Comparison of ENCODE assay signal across 8 mouse cellular contexts in the genomic region with DNA sequence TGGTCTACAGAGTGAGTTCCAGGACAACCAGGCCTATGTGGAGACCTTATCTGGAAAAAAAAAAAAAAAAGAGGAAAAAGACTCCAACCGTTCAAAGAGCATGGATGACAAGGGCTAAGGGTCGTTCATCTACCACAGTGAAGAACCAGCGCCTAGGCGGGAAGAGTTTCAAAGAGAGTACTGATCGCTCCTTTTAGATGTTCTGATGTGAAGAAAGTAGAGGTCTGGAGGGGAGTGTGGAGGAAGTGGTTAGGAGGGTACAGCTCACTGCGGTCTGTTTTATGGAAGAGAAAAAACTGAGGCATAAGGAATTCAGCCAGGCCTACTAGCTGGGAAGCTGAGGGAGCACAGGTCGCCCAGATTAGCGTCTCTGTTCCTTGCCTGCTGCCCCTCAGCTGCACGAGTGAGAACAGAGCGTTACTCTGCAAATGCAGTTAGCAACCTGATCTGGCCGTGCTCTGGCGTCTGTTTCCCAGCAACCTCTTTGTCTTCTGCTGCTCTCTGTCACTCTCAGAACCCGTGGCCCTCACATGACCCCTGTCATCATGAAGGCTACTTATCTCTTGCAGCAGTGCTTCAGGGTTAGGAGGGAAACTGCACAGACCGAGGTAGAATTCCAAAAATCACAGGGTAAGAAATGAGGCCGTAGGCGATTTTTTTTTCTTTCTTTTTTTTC. TPM values are rescaled to one million over a fixed set of nuclear protein-coding genes. Genes with fewer than 3 reads are reported as not detected.
A peak's percentile ranks its signal among the peaks of the same experiment; 100 is the strongest.
DNase-seq lines count a peak whose midpoint lies in the region; ATAC-seq lines count a peak whose summit lies in the region.

No protein-coding gene starts in this region.

- 0 out of 2 replicates have a peak, but pooled peaks cover 2% of the 10 kb centered on the region for H3K9me3 ChIP-seq in heart, embryonic 15.5 days (replicated peaks)

- H3K27me3 ChIP-seq in heart, embryonic 15.5 days: no peaks in the 10 kb centered on the region

- WGBS in heart, embryonic 15.5 days: 12% methylated on average over 16 of the region's 16 CpGs

- H3K27ac ChIP-seq in heart, embryonic 15.5 days: peak overlapping the region; percentile 83

- peak; percentile 86 for ATAC-seq in heart, embryonic 15.5 days (replicated peaks; ENCODE audit: insufficient number of reproducible peaks, insufficient read depth, low FRiP score, low read depth)
- ATAC-seq in megakaryocyte, adult 5-6 weeks (ENCODE audit: poor library complexity, severe bottlenecking): peak; percentile 40; the same call in 1 of the 2 replicates

- intact Hi-C loops in gastrocnemius, postnatal 36 days (cut with DNase I): no loop called here

- H3K9ac ChIP-seq in heart, embryonic 15.5 days: no peak overlapping the region

- H3K4me3 ChIP-seq in heart, embryonic 15.5 days: no peak overlapping the region

- DNase-seq in ES-CJ7 (ENCODE audit: low read depth, low spot score): peak; percentile 84
- DNase-seq in brain, adult 2 months (ENCODE audit: low read depth, low spot score): peak; percentile 61
- DNase-seq in right cerebral cortex, postnatal 14 days: no peak
- no peak for DNase-seq in gastrocnemius, postnatal 36 days
- DNase-seq in thymus, postnatal 14 days: no peak
- no peak for DNase-seq in cerebellum, postnatal 4 days (ENCODE audit: low spot score in 2 of 2)

- peak overlapping the region; percentile 44 for H3K4me2 ChIP-seq in heart, embryonic 15.5 days

- H3K4me1 ChIP-seq in heart, embryonic 15.5 days (replicated peaks): peaks cover 20% of the 10 kb centered on the region

- H3K36me3 ChIP-seq in heart, embryonic 15.5 days: no peaks in the 10 kb centered on the region

RNA-seq across cellular contexts. Expression of a gene that starts 42.7 kb away (rescaled TPM):
- polyA plus RNA-seq in heart, embryonic 15.5 days (2015; fragmentation: Nextera tagmentation; extraction: Ambion mirVana): 88.4 and 109 TPM in 2 replicates
- 143 and 149 TPM in 2 replicates for total RNA-seq in megakaryocyte, adult 5-6 weeks (2015)
- total RNA-seq in megakaryocyte, adult 5-6 weeks (2017): 97.9 and 104 TPM in 2 replicates
- total RNA-seq in gastrocnemius, postnatal 36 days (2021): 10 to 100 TPM; 38.7 to 42.4 TPM

Comparison
In these comparisons a context has a peak if more than half of its experiments do, and no peak if none do; other contexts are left out.
1. DNase-seq: peak in ES-CJ7 (single experiment) and brain, adult 2 months (single experiment); none in right cerebral cortex, postnatal 14 days (single experiment), gastrocnemius, postnatal 36 days (0 of 2), thymus, postnatal 14 days (single experiment) and cerebellum, postnatal 4 days (0 of 2).